ENCODE assay signal across 21 mouse cellular contexts in the genomic region with DNA sequence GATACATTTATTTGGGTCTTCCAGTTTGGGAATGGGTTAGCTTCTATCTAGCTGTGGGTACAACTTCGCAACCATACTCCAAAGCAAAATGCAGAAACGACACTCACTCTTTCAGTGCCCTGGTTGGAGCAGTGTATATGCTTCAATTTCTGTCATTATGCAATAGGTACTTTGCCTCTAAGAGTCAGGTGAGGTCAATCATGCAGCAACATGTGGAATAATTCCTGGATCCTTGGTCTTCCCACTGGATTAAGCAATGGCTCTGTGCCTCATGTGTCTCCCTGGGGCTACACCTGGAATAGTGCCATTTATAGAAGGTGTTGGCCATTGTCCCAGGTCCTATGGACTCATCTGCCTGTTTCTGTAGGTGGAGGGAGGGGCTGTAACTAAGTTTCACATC. TPM values are rescaled to one million over a fixed set of nuclear protein-coding genes. Genes with fewer than 3 reads are reported as not detected.
A peak's percentile ranks its signal among the peaks of the same experiment; 100 is the strongest.
DNase-seq lines count a peak whose midpoint lies in the region; ATAC-seq and TF ChIP-seq lines count a peak whose summit lies in the region.
"Had no signal": no experiment of that assay in that cellular context is flagged by ENCODE, and none has a peak within 500 bp of the region (broad histone marks: within the 10 kb centered on the region; RNA-seq: fewer than 3 reads in every experiment).

No protein-coding gene starts in this region.

- H3K4me3 ChIP-seq in intestine, postnatal 0 days (ENCODE audit: low read depth, low read length) = no peak overlapping the region
- no peak overlapping the region for H3K4me3 ChIP-seq in intestine, embryonic 15.5 days (replicated peaks)
- no peak overlapping the region for H3K4me3 ChIP-seq in liver, embryonic 16.5 days (ENCODE audit: low read depth, low read length)
- H3K4me3 ChIP-seq: embryonic facial prominence, embryonic 10.5 days; embryonic facial prominence, embryonic 12.5 days; forebrain, embryonic 13.5 days; forebrain, embryonic 15.5 days had no signal

- no peak overlapping the region for H3K27ac ChIP-seq in intestine, postnatal 0 days (ENCODE audit: low read depth, low read length)
- no peak overlapping the region for H3K27ac ChIP-seq in intestine, embryonic 15.5 days
- no peak overlapping the region for H3K27ac ChIP-seq in liver, embryonic 16.5 days (ENCODE audit: low read length)
- H3K27ac ChIP-seq: embryonic facial prominence, embryonic 10.5 days; embryonic facial prominence, embryonic 12.5 days; forebrain, embryonic 13.5 days; forebrain, embryonic 15.5 days had no signal

- WGBS in intestine, postnatal 0 days = 88% methylated on average over 2 of the region's 2 CpGs
- WGBS in intestine, embryonic 15.5 days = 93% methylated on average over 2 of the region's 2 CpGs
- 59% methylated on average over 2 of the region's 2 CpGs for WGBS in liver, embryonic 16.5 days (ENCODE audit: insufficient replicate concordance)

- no peak overlapping the region for H3K9ac ChIP-seq in intestine, postnatal 0 days (ENCODE audit: low read depth, low read length)
- H3K9ac ChIP-seq in intestine, embryonic 15.5 days = no peak overlapping the region
- no peak overlapping the region for H3K9ac ChIP-seq in liver, embryonic 16.5 days (ENCODE audit: low read depth, low read length)
- H3K9ac ChIP-seq: embryonic facial prominence, embryonic 12.5 days; forebrain, embryonic 13.5 days; forebrain, embryonic 15.5 days; forebrain, postnatal 0 days had no signal

- H3K9me3 ChIP-seq in intestine, postnatal 0 days (ENCODE audit: control insufficient read depth) = no peaks in the 10 kb centered on the region
- H3K9me3 ChIP-seq in intestine, embryonic 15.5 days = no peaks in the 10 kb centered on the region
- no peaks in the 10 kb centered on the region for H3K9me3 ChIP-seq in liver, embryonic 16.5 days (replicated peaks; ENCODE audit: control insufficient read depth, low read length)
- H3K9me3 ChIP-seq: embryonic facial prominence, embryonic 10.5 days; embryonic facial prominence, embryonic 12.5 days; forebrain, embryonic 13.5 days; forebrain, embryonic 15.5 days had no signal

- no peak for DNase-seq in liver
- peak; percentile 45 for DNase-seq in fat pad, adult 2 months (ENCODE audit: extremely low read depth, low read depth, low spot score)
- peak; percentile 63 for DNase-seq in gonadal fat pad, adult 2 months (ENCODE audit: low read depth)
- DNase-seq: adrenal gland, adult 8-10 months; adrenal gland, postnatal 14 days; adrenal gland, postnatal 36 days; cerebellum, adult 11-12 months; cerebellum, adult 2 months; cerebellum, adult 9-10 months; cerebellum, postnatal 10 days; cerebellum, postnatal 25 days; forebrain, postnatal 0 days had no signal

- peak; percentile 57; the same call in 1 of the 2 replicates for ATAC-seq in intestine, postnatal 0 days
- ATAC-seq in intestine, embryonic 15.5 days = no peak
- peak; percentile 35; the same call in 1 of the 2 replicates for ATAC-seq in liver, embryonic 16.5 days (ENCODE audit: low read depth)
- ATAC-seq in erythroid progenitor cell, adult 5-6 weeks (replicated peaks; ENCODE audit: low FRiP score, poor library complexity, severe bottlenecking) = no peak
- ATAC-seq: forebrain, embryonic 13.5 days; forebrain, embryonic 15.5 days; forebrain, postnatal 0 days had no signal

- H3K4me1 ChIP-seq in intestine, postnatal 0 days (replicated peaks; ENCODE audit: control insufficient read depth, insufficient read depth, low read length) = no peaks in the 10 kb centered on the region
- peaks cover 6% of the 10 kb centered on the region; the same call in 1 of the 2 replicates for H3K4me1 ChIP-seq in intestine, embryonic 15.5 days (replicated peaks)
- no peaks in the 10 kb centered on the region for H3K4me1 ChIP-seq in liver, embryonic 16.5 days (ENCODE audit: control insufficient read depth, low read depth, low read length)
- H3K4me1 ChIP-seq: embryonic facial prominence, embryonic 10.5 days; embryonic facial prominence, embryonic 12.5 days; forebrain, embryonic 13.5 days; forebrain, embryonic 15.5 days had no signal

- no peak for TF ChIP-seq CTCF in intestine, postnatal 0 days (IDR thresholded peaks at IDR 0.05; ENCODE audit: low read depth)

- H3K36me3 ChIP-seq in intestine, postnatal 0 days (ENCODE audit: control insufficient read depth, insufficient read depth) = no peaks in the 10 kb centered on the region
- H3K36me3 ChIP-seq in intestine, embryonic 15.5 days = no peaks in the 10 kb centered on the region
- H3K36me3 ChIP-seq in liver, embryonic 16.5 days (ENCODE audit: control insufficient read depth, insufficient read depth) = no peaks in the 10 kb centered on the region
- H3K36me3 ChIP-seq: embryonic facial prominence, embryonic 10.5 days; embryonic facial prominence, embryonic 12.5 days; forebrain, embryonic 15.5 days had no signal

- no peaks in the 10 kb centered on the region for H3K27me3 ChIP-seq in intestine, postnatal 0 days (replicated peaks; ENCODE audit: control insufficient read depth, insufficient read depth, low read length)
- no peaks in the 10 kb centered on the region for H3K27me3 ChIP-seq in intestine, embryonic 15.5 days (replicated peaks)
- no peaks in the 10 kb centered on the region for H3K27me3 ChIP-seq in liver, embryonic 16.5 days (ENCODE audit: control insufficient read depth, insufficient read depth, low read depth, low read length)
- H3K27me3 ChIP-seq: embryonic facial prominence, embryonic 12.5 days; forebrain, embryonic 13.5 days; forebrain, embryonic 15.5 days had no signal

- H3K4me2 ChIP-seq in intestine, postnatal 0 days (replicated peaks; ENCODE audit: low read depth) = no peak overlapping the region
- no peak overlapping the region for H3K4me2 ChIP-seq in intestine, embryonic 15.5 days (replicated peaks)
- H3K4me2 ChIP-seq in liver, embryonic 16.5 days (ENCODE audit: low read depth, low read length) = no peak overlapping the region
- H3K4me2 ChIP-seq: embryonic facial prominence, embryonic 12.5 days; forebrain, embryonic 13.5 days; forebrain, embryonic 15.5 days had no signal

RNA-seq across cellular contexts. Expression of gene Slc24a3, which starts 49.9 kb away (rescaled TPM):
- polyA plus RNA-seq in intestine, postnatal 0 days (2015; fragmentation: Nextera tagmentation; extraction: Ambion mirVana) = 6.5 and 7.0 TPM in 2 replicates
- 5.3 and 6.9 TPM in 2 replicates for polyA plus RNA-seq in intestine, embryonic 15.5 days (2015; fragmentation: Nextera tagmentation; extraction: Ambion mirVana)
- 0.34 and 0.40 TPM in 2 replicates for polyA plus RNA-seq in liver, embryonic 16.5 days (2015; fragmentation: Nextera tagmentation; extraction: Ambion mirVana)
- polyA plus RNA-seq in gonadal fat pad, adult 2 months (2012; rRNA removed) = 28.4 and 36.4 TPM in 2 replicates
- total RNA-seq in erythroid progenitor cell, adult 5-6 weeks (2015; ENCODE audit: low replicate concordance) = 1.1 and 1.3 TPM in 2 replicates
- total RNA-seq in erythroid progenitor cell, adult 5-6 weeks (2017; ENCODE audit: low replicate concordance) = not detected in 2 replicates
- total RNA-seq: MEL had no signal

Comparison
In these comparisons a context has a peak if more than half of its experiments do, and no peak if none do; other contexts are left out.
1. ATAC-seq: peak in intestine, postnatal 0 days (single experiment) and liver, embryonic 16.5 days (single experiment); none in intestine, embryonic 15.5 days (single experiment) and erythroid progenitor cell, adult 5-6 weeks (single experiment).